Mouse (Mus musculus) liver, adult 10 weeks (tissue): ENCODE results near the gene Gm13101. TPM values are rescaled to one million over a fixed set of nuclear protein-coding genes. Genes with fewer than 3 reads are reported as not detected.

ENCODE experiments used
- polyA plus RNA-seq: library from polyadenylated mRNA; stranded (reverse); fragments of 350-450 nt; fragmentation: Illumina TruSeq; extraction: RNeasy Lipid Tissue Mini Kit (QIAGEN cat#74804); gene quantifications from one replicate; pipeline ENCODE4 v1.2.3, GENCODE M21; 2014; ENCODE audit warnings: low read depth, low replicate concordance

Gm13101 gene
- not detected for polyA plus RNA-seq

DNA sequence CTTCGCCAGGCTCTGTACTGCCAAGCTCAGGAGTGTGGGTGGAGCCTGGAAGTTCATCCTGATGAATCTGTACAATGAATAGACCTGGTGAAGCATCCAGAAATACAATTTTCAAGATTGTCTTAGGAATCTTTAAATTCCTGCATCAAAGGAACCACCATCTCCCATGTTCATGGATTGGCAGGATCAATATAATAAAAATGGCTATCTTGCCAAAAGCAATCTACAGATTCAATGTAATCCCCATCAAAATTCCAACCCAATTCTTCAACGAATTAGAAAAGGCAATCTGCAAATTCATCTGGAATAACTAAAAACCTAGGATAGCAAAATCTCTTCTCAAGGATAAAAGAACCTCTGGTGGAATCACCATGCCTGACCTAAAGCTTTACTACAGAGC is at the start of gene Gm13101:
Gm13101 (minus strand) TSS at position 101 of the 400 bp plus-strand sequence.

DNA sequence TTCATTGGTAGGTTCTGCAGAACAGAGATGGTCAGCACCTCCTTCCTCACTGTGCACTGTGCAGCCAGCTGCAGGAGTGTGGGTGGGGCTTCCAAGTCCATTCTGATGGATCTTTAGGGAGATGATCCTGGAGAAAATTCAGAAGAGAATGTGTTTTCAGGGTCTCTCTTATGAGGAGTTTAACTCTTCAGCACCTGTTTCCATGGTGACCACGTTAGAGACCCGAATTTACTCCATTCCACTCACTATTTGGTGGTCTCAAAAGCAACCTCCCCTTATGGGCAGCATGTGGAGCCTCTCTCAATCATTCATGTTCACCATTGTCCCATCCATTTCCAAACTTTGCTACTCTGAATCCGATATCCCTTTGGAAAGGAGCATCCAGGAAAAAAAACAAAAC is 27.5 kb upstream of the Gm13101 start, which contains the start of gene Pramef17:
Pramef17 (minus strand) TSS at position 101 of the 400 bp plus-strand sequence.

GRCm38 (mm10) chr4:143950916-143951315 is 15.8 kb downstream of the Gm13101 start, which contains the start of gene Pramef25:
TSS of gene Pramef25 (minus strand) at chr4:143951016.

Other genes starting within 250 kb of the Gm13101 start
- not detected for gene Gm13078, start 247.5 kb downstream of the Gm13101 start, polyA plus RNA-seq
- gene Gm13023, start 177.6 kb downstream of the Gm13101 start, polyA plus RNA-seq: not detected
- not detected for gene Gm13084, start 150.9 kb downstream of the Gm13101 start, polyA plus RNA-seq
- not detected for gene Gm13103, start 120.5 kb downstream of the Gm13101 start, polyA plus RNA-seq
- not detected for gene Pramef6, start 66.6 kb downstream of the Gm13101 start, polyA plus RNA-seq
- gene Pramef25, start 15.9 kb downstream of the Gm13101 start, polyA plus RNA-seq: not detected
- not detected for gene Pramef17, start 27.4 kb upstream of the Gm13101 start, polyA plus RNA-seq
- gene Pramel4, start 92.2 kb upstream of the Gm13101 start, polyA plus RNA-seq: not detected
- gene Gm13102, start 139.5 kb upstream of the Gm13101 start, polyA plus RNA-seq: not detected
- not detected for gene Oog3, start 195.7 kb upstream of the Gm13101 start, polyA plus RNA-seq
- not detected for gene Oog2, start 223.8 kb upstream of the Gm13101 start, polyA plus RNA-seq
- gene C87977, start 246.4 kb upstream of the Gm13101 start, polyA plus RNA-seq: not detected